Mouse (Mus musculus) intestine, embryonic 14.5 days (tissue): ENCODE data around the gene Cd33. TPM values are rescaled to one million over a fixed set of nuclear protein-coding genes. Genes with fewer than 3 reads are reported as not detected.

Source experiments
- polyA plus RNA-seq: library from polyadenylated mRNA; unstranded; fragments of >200 nt; fragmentation: Nextera tagmentation; extraction: Ambion mirVana; gene quantifications from 2 replicates; pipeline ENCODE4 v1.2.1, GENCODE M21; 2014

Cd33 gene
- polyA plus RNA-seq, 1 experiment from 2014 or later, result 2.0 TPM

Other genes with a start within 250 kb of the Cd33 start
- gene Zfp715, start 231.1 kb downstream of the Cd33 start, polyA plus RNA-seq, result 14.1 and 14.9 TPM in 2 replicates
- 0.30 and 0.66 TPM in 2 replicates for gene Siglecf, start 193.1 kb downstream of the Cd33 start, polyA plus RNA-seq
- gene Siglecg, start 136.2 kb downstream of the Cd33 start, polyA plus RNA-seq, result 0.20 and 0.31 TPM in 2 replicates
- gene Lim2, start 116.8 kb downstream of the Cd33 start, polyA plus RNA-seq, result 0.22 and 0.60 TPM in 2 replicates
- gene Nkg7, start 107.4 kb downstream of the Cd33 start, polyA plus RNA-seq, result 2.8 and 3.4 TPM in 2 replicates
- not detected in 2 replicates for gene Cldnd2, start 103.6 kb downstream of the Cd33 start, polyA plus RNA-seq
- gene Etfb, start 100.3 kb downstream of the Cd33 start, polyA plus RNA-seq, result 347 and 370 TPM in 2 replicates
- 0.39 TPM in 1 of 2 replicates, not detected in the other for gene Gm45233, start 100.3 kb downstream of the Cd33 start, polyA plus RNA-seq
- gene Vsig10l, start 81.3 kb downstream of the Cd33 start, polyA plus RNA-seq, result 4.2 and 5.6 TPM in 2 replicates
- 0.67 and 0.72 TPM in 2 replicates for gene Iglon5, start 54.4 kb downstream of the Cd33 start, polyA plus RNA-seq
- not detected in 2 replicates for gene 4931406B18Rik, start 38.5 kb downstream of the Cd33 start, polyA plus RNA-seq
- gene Zfp658, start 17.8 kb upstream of the Cd33 start, polyA plus RNA-seq, result 3.4 and 3.8 TPM in 2 replicates
- gene Zfp719, start 35.2 kb upstream of the Cd33 start, polyA plus RNA-seq, result 12.4 TPM in 2 replicates
- not detected in 2 replicates for gene Zfp819, start 62.7 kb upstream of the Cd33 start, polyA plus RNA-seq
- 2.3 and 3.5 TPM in 2 replicates for gene Ceacam18, start 90.3 kb upstream of the Cd33 start, polyA plus RNA-seq
- 1.2 and 1.7 TPM in 2 replicates for gene Siglece, start 115.7 kb upstream of the Cd33 start, polyA plus RNA-seq
- gene Ctu1, start 127.6 kb upstream of the Cd33 start, polyA plus RNA-seq, result 9.4 and 9.8 TPM in 2 replicates
- gene Klk14, start 146.0 kb upstream of the Cd33 start, polyA plus RNA-seq, result 0.26 and 0.39 TPM in 2 replicates
- gene Klk13, start 168.1 kb upstream of the Cd33 start, polyA plus RNA-seq, result 0.86 and 1.2 TPM in 2 replicates
- not detected in 2 replicates for gene Klk12, start 224.5 kb upstream of the Cd33 start, polyA plus RNA-seq
- gene Klk11, start 230.2 kb upstream of the Cd33 start, polyA plus RNA-seq, result not detected in 2 replicates
- gene Klk10, start 236.6 kb upstream of the Cd33 start, polyA plus RNA-seq, result 1.1 and 1.4 TPM in 2 replicates
- not detected in 2 replicates for gene Klk9, start 247.5 kb upstream of the Cd33 start, polyA plus RNA-seq